Mouse (Mus musculus): Measurements from ENCODE around the gene Myadml2.

Gene Myadml2

DNA sequence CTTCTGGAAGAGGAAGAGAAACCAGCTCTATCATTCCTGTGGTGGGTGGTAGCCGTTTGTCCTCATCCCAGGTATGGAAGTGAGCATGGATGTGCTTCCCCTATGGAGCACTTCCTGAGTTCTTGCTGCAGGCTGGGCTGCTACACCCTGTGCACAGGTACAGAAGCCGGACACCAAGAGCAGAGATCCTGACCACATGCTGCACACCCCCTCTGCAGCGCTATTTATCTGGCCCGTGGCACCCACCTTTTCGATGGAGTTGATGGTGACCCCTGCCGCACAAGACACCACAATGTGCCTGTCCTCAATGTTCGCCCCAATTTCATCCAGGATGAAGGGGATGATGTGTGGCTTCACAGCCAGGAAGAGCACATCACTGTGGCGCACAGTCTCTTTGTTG is 6.1 kb downstream of the Myadml2 start:
- H3K27me3 ChIP-seq (ENCODE audit: insufficient read depth, low read length): peaks cover 25% of the 10 kb centered on the region
- peaks cover 46% of the 10 kb centered on the region for H3K36me3 ChIP-seq (ENCODE audit: insufficient read depth, low read length)
- H3K9me3 ChIP-seq (ENCODE audit: low read length): no peaks in the 10 kb centered on the region
- H3K4me3 ChIP-seq (replicated peaks; ENCODE audit: low read length): peak overlapping the region; percentile 82; the same call in 1 of the 2 replicates
- H3K4me1 ChIP-seq (replicated peaks; ENCODE audit: low read depth, low read length): peaks cover 54% of the 10 kb centered on the region
- no peak for TF ChIP-seq CTCF (conservative IDR thresholded peaks at IDR 0.05; ENCODE audit: low read length)
- TF ChIP-seq NANOG (IDR thresholded peaks at IDR 0.05; ENCODE audit: borderline replicate concordance, low read length): no peak
- TF ChIP-seq POU5F1 (IDR thresholded peaks at IDR 0.05; ENCODE audit: borderline replicate concordance, low read length): no peak

DNA sequence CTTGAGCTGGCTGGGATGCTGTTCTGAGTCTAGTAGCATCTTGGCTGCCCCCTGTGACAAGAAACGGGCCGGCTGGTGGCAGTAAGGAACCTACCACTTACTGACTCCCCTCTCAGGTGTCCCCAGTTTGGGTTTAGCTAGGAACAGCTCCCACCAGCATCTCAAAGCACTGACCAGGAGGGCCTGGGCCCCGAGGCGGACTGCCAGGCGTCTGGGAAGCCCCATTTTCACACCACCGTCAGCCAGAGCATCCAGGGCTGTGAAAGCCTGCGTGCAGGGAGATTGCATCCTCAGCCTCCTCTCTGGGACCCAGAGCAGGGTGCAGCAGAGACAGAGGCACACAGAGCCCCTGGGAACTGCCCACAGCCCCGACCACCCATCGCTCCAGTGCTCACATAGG is 6.7 kb downstream of the Myadml2 start:
- peaks cover 52% of the 10 kb centered on the region for H3K36me3 ChIP-seq (ENCODE audit: insufficient read depth, low read length)
- peak overlapping the region; percentile 20; the same call in 1 of the 2 replicates for H3K4me3 ChIP-seq (replicated peaks; ENCODE audit: low read length)
- peaks cover 19% of the 10 kb centered on the region for H3K27me3 ChIP-seq (ENCODE audit: insufficient read depth, low read length)
- no peak for TF ChIP-seq POU5F1 (IDR thresholded peaks at IDR 0.05; ENCODE audit: borderline replicate concordance, low read length)
- TF ChIP-seq NANOG (IDR thresholded peaks at IDR 0.05; ENCODE audit: borderline replicate concordance, low read length): no peak
- no peak for TF ChIP-seq CTCF (conservative IDR thresholded peaks at IDR 0.05; ENCODE audit: low read length)
- peaks cover 57% of the 10 kb centered on the region for H3K4me1 ChIP-seq (replicated peaks; ENCODE audit: low read depth, low read length)
- no peaks in the 10 kb centered on the region for H3K9me3 ChIP-seq (ENCODE audit: low read length)

DNA sequence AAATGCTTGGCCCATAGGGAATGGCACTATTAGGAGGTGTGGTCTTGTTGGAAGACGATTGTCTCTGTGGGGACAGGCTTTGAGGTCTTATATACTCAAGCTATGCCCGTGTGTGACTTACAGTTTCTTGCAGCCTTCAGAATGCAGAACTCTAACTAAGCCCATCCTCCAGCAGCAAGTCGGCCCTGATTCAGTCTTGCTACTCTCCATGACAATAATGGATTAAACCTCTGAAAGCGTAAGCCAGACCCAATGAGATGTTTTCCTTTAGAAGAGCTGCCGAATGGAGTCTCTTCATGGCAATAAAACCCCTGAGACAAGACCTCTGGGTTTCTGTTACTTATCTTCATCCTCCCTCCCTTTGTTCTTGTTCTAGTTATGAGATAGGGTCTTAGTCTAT is 13.1 kb downstream of the Myadml2 start:
- peak overlapping the region; percentile 95 for H3K4me3 ChIP-seq (replicated peaks; ENCODE audit: low read length)
- H3K27me3 ChIP-seq (ENCODE audit: insufficient read depth, low read length): no peaks in the 10 kb centered on the region
- H3K4me1 ChIP-seq (replicated peaks; ENCODE audit: low read depth, low read length): peaks cover 67% of the 10 kb centered on the region
- H3K9me3 ChIP-seq (ENCODE audit: low read length): no peaks in the 10 kb centered on the region
- H3K36me3 ChIP-seq (ENCODE audit: insufficient read depth, low read length): peaks cover 46% of the 10 kb centered on the region
- TF ChIP-seq POU5F1 (IDR thresholded peaks at IDR 0.05; ENCODE audit: borderline replicate concordance, low read length): no peak
- TF ChIP-seq CTCF (conservative IDR thresholded peaks at IDR 0.05; ENCODE audit: low read length): no peak
- TF ChIP-seq NANOG (IDR thresholded peaks at IDR 0.05; ENCODE audit: borderline replicate concordance, low read length): no peak

DNA sequence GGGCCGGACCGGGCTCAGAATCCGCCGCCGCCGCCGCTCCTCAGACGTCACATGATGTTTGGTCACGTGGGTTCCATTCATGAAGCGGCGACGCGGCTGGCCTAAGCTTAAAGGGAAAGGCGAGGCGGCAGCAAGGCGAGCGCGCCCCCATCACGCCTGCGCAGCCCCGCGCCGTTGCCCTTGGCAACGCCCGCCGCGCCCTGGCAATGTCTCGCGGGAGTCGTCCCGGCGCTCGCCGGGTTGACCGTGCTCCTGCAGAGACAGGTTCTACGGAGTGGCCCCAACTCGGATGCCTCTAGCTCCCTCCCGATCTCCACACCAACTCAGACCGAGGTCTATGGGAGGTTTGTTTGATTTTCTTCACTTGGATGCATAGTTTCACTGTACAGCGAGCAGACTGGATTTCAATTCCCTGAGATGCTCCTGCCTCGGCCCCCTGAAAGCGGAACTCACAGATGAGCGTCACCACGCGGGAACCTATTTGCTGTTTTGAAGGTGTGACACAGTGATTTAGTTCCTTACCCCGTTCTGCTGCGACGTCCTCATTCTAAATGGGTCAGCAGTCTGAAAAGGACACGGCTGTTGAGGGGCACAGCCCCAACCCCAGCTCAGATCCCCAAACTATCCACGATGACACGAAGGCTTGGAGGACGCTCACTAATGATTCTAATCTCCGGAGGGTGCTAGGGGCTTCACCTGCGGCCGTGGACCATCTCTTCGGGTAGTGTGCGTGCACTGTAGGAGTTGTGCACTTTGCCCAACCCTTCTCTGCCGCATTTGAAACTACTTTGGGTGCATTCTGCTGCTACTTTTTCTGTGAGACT is 14.2 kb downstream of the Myadml2 start, which contains the start of gene Mafg:
Gene Mafg (minus strand): TSS at position 81 of the 824 bp plus-strand sequence.
- peaks cover 77% of the 10 kb centered on the region for H3K4me1 ChIP-seq (replicated peaks; ENCODE audit: low read depth, low read length)
- no peaks in the 10 kb centered on the region for H3K9me3 ChIP-seq (ENCODE audit: low read length)
- peak within 1 kb of the TSS; percentile 95 for H3K4me3 ChIP-seq (replicated peaks; ENCODE audit: low read length)
- peaks cover 46% of the 10 kb centered on the region for H3K36me3 ChIP-seq (ENCODE audit: insufficient read depth, low read length)
- TF ChIP-seq POU5F1 (IDR thresholded peaks at IDR 0.05; ENCODE audit: borderline replicate concordance, low read length) (no peak), NANOG (IDR thresholded peaks at IDR 0.05; ENCODE audit: borderline replicate concordance, low read length) (no peak), CTCF (conservative IDR thresholded peaks at IDR 0.05; ENCODE audit: low read length) (no peak)
- H3K27me3 ChIP-seq (ENCODE audit: insufficient read depth, low read length): no peaks in the 10 kb centered on the region

DNA sequence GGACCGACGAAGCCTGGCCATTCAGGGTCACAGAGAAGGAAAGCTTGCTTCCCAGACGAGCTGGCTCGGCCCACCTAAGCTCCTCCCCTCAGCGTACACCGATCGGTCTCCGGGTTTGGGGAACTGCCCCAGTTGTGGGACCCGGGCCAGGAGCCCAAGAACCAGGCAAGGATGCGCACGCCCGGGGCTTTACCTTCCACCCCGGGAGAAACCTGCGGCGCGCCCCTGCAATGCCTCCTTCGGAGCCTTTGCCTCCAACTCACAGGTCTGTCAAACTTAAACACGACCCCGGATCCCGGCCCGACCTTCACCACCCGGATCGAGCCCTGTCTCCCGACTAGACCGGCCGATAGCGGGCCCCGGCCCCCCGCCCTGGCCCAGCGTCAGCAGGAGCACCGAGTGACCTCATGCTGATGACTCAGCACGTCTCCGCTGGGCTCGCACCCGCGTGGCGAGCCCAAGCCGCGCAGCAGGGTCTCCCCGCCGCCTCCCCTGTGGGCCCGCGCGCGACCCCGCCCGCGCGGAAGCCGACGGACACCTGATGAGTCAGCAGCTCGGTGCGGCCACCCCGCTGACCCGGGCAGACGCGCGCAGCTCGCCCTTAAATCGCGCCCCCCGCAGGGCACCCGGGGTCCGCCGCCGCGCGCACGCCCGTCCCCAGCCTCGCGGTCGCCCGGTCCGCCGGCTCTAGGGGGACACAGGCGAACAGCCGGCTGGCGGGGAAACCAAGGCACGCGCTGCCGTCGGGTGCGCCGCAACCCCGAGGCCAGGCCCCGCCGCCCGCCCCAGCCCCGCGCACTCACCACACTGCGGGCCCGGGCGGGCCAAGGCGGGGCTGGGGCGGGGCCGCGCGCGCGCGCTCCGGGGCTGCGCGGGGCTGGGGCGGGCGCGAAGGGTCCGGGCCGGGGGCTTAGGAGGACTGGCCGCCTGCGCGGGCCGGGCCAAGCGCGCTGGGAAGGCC is 15.1 kb downstream of the Myadml2 start:
- H3K4me3 ChIP-seq (replicated peaks; ENCODE audit: low read length): peak overlapping the region; percentile 95
- H3K9me3 ChIP-seq (ENCODE audit: low read length): no peaks in the 10 kb centered on the region
- H3K36me3 ChIP-seq (ENCODE audit: insufficient read depth, low read length): peaks cover 51% of the 10 kb centered on the region
- TF ChIP-seq POU5F1 (IDR thresholded peaks at IDR 0.05; ENCODE audit: borderline replicate concordance, low read length): no peak
- peaks cover 86% of the 10 kb centered on the region for H3K4me1 ChIP-seq (replicated peaks; ENCODE audit: low read depth, low read length)
- no peaks in the 10 kb centered on the region for H3K27me3 ChIP-seq (ENCODE audit: insufficient read depth, low read length)

DNA sequence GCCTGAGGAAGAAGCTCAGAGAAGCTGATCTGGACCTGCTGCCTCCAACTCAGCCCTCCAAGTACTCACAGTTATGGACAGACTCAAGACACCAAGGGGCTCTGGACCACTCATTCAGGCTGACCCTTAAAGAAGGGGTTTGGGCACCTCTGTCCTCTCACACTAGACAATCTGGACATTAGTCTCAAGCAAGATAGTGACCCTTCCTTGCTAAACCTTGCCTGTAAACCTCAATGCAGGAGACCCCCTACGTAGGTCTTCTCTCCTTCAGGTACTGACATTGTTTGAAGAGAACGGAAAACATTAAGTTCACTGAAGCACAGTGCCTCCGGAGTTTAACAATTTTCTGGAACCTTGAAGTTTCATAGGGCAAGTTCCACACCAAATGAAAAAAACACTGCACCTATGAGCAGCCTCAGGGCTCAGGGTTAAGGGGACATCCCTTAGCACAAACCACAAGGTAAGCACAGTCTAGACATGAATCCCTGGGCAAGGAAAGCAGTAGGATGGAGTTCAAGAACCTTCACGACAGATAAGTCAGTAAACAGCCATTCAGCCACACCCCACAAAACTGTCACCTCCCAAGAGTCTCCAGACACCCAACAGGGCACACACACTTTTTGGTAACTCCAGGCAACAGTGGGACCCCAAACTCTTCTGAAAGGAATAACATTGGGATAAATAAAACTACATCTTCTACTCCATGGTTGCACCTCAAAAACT is 16.1 kb downstream of the Myadml2 start:
- Histone ChIP-seq H3K4me1 (replicated peaks; ENCODE audit: low read depth, low read length) (peaks cover 88% of the 10 kb centered on the region), H3K9me3 (ENCODE audit: low read length) (no peaks in the 10 kb centered on the region), H3K4me3 (replicated peaks; ENCODE audit: low read length) (peak overlapping the region; percentile 95), H3K27me3 (ENCODE audit: insufficient read depth, low read length) (no peaks in the 10 kb centered on the region), H3K36me3 (ENCODE audit: insufficient read depth, low read length) (peaks cover 53% of the 10 kb centered on the region)
- no peak for TF ChIP-seq CTCF (conservative IDR thresholded peaks at IDR 0.05; ENCODE audit: low read length)
- no peak for TF ChIP-seq NANOG (IDR thresholded peaks at IDR 0.05; ENCODE audit: borderline replicate concordance, low read length)

DNA sequence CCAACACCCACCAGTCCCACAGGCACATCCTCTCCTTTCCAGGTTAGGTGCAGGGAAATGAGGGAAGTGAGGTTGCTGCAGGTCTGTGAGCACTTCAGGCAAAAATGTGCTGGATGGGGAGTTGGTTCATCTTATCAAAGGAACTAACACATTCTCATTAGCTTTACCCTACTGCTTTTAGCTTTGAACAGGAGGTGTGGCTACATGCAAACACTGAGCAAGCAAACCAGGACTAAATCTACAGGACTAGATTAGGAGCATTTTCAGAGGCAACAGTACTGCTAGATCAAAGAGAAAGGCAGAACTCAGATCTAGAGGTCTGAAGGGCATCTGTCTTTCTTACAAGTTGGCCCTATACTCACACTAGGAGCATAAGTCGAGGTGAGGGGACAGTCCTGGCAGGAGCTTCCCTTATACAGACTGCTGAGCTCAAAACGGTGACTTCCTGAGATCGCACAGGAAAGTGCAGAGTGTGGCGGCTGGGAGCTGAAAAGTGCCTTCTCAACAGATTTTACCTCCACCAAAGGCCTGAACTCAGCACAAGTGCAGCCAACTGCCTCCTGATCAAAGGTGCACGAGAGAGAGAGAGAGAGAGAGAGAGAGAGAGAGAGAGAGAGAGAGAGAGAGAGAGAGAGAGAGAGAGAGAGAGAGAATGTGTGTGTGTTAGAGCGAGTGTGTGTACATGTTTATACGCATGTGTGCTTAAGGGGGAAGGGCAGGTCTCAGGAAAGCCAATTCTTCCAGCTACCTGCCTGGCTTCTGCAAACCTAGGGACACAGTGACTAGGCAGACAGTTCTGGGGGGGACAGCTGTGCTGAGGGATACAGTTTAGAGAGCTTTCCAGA is 16.9 kb downstream of the Myadml2 start:
- H3K4me3 ChIP-seq (replicated peaks; ENCODE audit: low read length): peak overlapping the region; percentile 95
- TF ChIP-seq NANOG (IDR thresholded peaks at IDR 0.05; ENCODE audit: borderline replicate concordance, low read length) (no peak), POU5F1 (IDR thresholded peaks at IDR 0.05; ENCODE audit: borderline replicate concordance, low read length) (no peak), CTCF (conservative IDR thresholded peaks at IDR 0.05; ENCODE audit: low read length) (no peak)
- H3K9me3 ChIP-seq (ENCODE audit: low read length): no peaks in the 10 kb centered on the region
- peaks cover 88% of the 10 kb centered on the region for H3K4me1 ChIP-seq (replicated peaks; ENCODE audit: low read depth, low read length)
- no peaks in the 10 kb centered on the region for H3K27me3 ChIP-seq (ENCODE audit: insufficient read depth, low read length)
- H3K36me3 ChIP-seq (ENCODE audit: insufficient read depth, low read length): peaks cover 53% of the 10 kb centered on the region
